Mouse (Mus musculus): ENCODE data around the gene Faap100. TPM values are rescaled to one million over a fixed set of nuclear protein-coding genes. Genes with fewer than 3 reads are reported as not detected.

Gene Faap100
- total RNA-seq, 2 experiments from 2014 or later = 59.2 to 64.4 TPM

DNA sequence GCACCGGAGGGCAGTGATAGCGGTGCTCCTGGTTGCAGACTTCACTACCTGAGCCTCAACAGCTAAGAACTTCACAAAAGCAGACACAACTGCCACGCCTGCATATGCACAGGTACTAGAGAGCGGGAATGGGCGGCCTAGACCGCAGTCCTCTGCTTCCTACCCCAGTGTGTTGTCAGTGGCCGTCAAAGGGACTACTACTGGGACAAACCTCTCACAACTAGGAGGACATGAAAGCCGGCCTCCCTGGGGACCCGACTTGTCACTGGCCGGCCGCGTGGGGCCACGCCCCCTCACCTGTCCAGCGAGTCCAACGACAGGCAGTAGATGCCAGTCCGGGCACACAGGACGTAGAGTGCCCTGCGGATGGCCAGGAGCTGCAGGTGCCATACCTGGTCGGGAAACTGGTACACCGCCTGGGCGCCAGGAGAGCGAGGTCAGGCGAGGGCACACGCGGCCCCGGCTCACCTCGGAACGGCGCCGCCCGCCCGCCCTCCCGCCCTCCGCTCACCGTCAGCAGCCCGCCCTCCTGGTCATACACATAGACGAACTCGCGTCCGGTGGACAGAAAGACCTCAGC lies 443 bp downstream of the Faap100 start:
- DNase-seq (ENCODE audit: extremely low spot score in 1 of 2, low spot score in 2 of 2) = peak in 1 of 2 experiments; percentile 71
- intact Hi-C loops (cut with DNase I) = loop anchor here (10.0 kb wide), 1 partner anchor 263 kb away; no protein-coding TSS in a partner anchor

DNA sequence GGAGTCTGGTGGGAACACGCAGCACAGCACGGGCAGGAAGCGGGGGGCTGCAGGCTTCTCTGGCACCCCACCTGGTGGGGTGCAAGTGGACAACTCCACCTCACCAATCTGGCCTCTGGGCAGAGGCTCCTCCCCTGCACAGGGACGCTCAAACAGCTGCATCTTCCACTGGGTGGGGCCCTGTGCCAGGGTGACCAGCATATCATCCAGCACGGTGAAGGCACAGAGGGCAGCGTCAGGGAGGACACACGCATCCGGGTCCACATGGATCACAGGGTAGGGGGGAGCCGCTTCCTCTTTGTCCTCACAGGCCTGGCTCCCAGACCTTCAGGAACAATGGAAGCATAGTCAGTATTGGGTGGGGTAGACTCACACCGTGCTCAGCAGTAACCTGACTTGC lies 1.2 kb downstream of the Faap100 start:
- intact Hi-C loops (cut with DNase I) = loop anchor here (10.0 kb wide), 1 partner anchor 263 kb away; no protein-coding TSS in a partner anchor
- peak in 1 of 2 experiments; percentile 56 for DNase-seq (ENCODE audit: extremely low spot score in 1 of 2, low spot score in 2 of 2)

DNA sequence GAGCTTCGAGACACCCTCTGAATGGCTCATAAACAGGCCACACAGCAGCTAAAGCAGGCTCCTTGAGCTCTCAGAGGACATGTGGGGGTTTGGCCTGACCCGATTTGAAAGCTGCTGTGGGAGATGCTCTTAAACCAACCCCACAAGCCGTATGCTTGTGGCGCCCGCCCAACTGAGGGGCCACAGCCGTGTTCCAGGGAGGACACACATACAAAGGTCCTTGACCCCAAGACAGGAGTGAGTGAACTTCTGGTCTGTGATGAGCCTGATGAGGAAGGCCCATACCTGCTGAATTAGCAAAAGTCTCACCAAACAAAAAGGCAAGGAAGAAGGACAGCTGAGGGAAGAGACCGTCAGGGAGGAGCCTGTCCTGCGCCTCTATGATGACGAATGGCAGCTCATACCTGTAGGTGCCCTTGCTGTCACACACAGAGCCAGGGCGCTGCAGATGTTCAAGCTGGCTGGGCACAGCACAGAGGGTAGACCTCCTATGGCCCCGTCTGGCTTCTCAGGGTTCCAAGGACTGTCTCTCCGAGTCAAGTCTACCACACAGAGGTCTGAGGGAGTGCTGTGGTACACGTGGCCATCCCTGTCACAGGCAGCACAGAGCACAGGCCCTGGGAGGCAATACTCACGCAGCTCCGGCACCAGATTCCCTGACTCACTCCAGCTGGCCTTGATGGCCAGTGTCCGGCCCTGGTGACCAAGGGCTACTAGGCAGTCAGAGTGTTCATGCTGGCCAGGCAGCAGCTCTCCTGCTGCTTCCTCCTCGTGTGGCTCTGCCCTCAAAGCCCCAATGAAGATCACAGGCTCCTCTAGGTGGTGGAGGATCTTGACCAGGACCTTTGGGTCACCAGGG lies 2.0 kb downstream of the Faap100 start:
- intact Hi-C loops (cut with DNase I) = loop anchor here (10.0 kb wide), 1 partner anchor 262 kb away; no protein-coding TSS in a partner anchor
- no peak for DNase-seq (ENCODE audit: extremely low spot score in 1 of 2, low spot score in 2 of 2)

DNA sequence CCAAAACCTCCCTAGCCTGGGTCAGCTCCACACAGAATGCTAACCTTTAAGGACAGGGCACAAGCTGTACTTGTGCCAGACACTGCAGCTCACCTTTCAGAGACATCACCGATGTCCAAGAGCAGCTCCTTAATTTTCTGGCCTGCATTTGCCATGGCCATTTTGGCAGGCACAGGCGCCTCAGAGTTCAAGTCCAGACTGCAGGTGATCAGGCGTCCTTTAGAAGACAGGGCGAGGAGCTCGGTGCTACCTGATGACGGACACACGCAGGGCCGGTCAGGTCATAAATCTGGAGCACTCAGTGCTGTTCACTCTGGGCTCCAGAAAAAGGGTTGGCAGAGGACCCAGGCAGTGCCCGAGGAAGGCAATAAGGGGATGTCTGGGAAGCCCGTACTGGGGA lies 3.2 kb downstream of the Faap100 start:
- DNase-seq (ENCODE audit: extremely low spot score in 1 of 2, low spot score in 2 of 2) = no peak
- intact Hi-C loops (cut with DNase I) = loop anchor here (10.0 kb wide), 1 partner anchor 261 kb away; no protein-coding TSS in a partner anchor

DNA sequence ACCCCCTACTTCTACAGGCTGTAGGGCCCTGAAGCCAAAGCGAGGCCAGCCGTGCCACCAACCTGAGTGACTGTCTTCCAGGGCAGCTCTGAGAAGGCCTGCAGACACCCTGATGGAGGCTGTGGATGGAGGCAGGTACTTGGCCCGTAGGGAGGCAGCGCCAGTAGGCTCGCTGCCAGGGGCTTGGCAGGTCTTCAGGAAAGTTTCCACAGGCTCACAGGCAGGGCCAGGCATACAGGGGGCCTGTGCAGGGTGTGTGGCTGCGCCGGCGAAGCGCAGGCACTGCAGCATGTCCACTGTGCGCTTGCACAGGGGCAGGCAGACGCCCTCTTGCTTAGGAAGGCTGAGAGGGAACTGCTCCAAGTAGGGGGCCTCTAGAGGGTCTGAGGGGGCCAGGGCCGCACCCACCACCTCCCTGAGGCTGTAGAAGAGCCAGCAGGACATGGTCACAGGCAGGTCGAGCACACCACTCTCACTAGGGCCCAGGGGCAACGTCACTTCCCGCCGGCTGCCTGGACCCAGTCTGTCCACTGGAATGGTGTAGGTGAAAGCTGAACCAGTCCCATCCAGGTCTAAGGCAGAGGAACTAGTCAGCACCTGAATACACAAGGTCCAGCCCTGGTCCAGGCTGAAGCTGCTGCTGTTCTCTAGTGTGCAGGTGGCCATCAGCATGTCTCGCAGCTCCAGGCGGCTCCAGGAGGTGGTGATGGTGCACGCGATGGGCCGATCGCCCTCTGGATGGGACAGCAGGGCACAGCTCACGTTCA lies 4.6 kb downstream of the Faap100 start:
- intact Hi-C loops (cut with DNase I) = loop anchor here (10.0 kb wide), 1 partner anchor 259 kb away; no protein-coding TSS in a partner anchor
- DNase-seq (ENCODE audit: extremely low spot score in 1 of 2, low spot score in 2 of 2) = peak in 1 of 2 experiments; percentile 55

DNA sequence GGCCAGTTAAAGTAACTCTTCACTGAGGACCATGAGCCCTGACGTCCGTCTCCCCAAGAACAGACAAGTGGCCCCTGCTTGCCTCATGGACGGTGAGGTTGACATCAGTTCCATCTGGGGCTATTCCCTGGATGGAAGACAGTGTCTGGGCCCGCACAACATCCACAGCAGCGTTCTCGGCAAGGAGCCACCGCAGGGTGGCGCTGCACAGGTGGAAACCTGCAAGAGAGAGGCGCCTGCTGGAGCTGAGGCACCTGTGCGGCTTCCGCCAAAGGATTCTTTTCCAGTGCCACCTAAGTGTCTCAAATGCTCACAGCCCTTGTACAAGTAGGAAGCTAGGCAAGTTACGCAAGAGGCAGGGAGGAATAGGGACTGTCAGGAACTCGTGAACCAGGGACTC lies 5.5 kb downstream of the Faap100 start:
- intact Hi-C loops (cut with DNase I) = loop anchor here (10.0 kb wide), 1 partner anchor 258 kb away; no protein-coding TSS in a partner anchor
- peak in 1 of 2 experiments; percentile 30 for DNase-seq (ENCODE audit: extremely low spot score in 1 of 2, low spot score in 2 of 2)

DNA sequence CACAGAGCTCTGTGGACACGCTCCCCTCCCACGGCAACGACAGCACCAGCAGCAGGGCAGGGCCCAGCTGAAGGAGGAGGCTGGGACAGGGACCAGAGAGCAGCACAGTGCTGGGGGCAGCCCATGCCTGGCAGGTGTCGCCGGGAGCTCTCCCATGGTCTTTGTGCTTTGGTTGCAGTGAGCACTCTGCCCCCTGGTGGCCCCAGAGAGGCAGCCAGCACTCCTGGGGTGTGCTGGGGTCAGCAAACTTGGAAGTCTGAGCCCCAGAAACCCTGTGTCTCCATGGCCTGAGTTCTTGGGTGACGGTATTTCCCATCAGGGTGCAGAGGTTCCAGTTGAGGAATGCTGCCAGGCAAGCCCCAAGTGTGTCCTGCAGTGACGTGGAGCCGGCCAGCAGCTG lies 8.9 kb downstream of the Faap100 start:
- peak in 1 of 2 experiments; percentile 79 for DNase-seq (ENCODE audit: extremely low spot score in 1 of 2, low spot score in 2 of 2)
- intact Hi-C loops (cut with DNase I) = loop anchor here (10.0 kb wide), 1 partner anchor 255 kb away; no protein-coding TSS in a partner anchor

DNA sequence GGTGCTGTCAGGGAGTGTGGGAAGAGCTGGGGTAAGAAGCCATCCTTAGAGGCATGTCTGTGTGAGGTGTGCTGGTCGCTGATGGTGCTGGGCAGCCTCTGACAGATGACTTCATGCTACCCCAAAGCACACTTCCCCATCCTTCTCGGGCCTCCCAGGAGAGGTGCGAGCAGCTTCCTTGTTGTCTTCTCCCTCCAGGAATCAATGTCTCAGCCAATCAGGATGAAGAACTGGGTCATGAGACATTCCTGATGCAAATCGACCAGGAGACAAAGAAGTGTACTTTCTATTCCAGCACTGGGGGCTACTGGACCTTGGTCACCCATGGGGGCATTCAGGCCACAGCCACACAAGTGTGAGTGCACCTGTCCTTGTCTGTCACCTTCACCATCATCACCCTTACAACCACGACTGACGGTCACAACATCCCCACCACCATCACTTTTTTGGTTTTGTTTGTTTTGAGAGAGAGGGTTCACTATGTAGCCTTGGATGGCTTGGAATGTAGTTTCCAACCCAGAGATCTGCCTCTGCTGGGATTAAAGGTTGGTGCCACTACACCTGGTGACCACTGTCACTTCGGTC lies 12.0 kb downstream of the Faap100 start:
- intact Hi-C loops (cut with DNase I) = no loop called here

DNA sequence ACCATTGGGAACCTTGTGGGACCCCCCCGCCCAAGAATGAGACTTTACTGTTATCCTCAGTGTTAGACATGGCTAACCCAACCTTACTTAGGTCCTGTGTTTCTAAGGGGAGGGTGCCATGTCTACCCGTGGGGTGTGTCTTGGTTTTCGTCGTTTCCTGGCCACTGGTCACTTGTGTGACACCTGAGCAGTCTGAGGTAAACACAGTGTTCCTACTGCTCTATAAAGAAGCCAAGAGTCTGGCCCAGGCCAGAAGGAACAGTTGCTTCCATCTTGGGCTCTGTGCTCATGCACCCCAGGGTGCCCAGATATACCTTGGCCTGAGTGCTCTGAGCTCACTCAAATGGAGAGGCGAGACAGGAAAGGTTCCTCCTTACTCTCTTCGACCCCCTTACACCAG lies 15.7 kb downstream of the Faap100 start:
- intact Hi-C loops (cut with DNase I) = no loop called here

More for the DNA sequence above, 12.0 kb downstream of the Faap100 start:
- no peak for DNase-seq (ENCODE audit: extremely low spot score in 1 of 2, low spot score in 2 of 2)

DNA sequence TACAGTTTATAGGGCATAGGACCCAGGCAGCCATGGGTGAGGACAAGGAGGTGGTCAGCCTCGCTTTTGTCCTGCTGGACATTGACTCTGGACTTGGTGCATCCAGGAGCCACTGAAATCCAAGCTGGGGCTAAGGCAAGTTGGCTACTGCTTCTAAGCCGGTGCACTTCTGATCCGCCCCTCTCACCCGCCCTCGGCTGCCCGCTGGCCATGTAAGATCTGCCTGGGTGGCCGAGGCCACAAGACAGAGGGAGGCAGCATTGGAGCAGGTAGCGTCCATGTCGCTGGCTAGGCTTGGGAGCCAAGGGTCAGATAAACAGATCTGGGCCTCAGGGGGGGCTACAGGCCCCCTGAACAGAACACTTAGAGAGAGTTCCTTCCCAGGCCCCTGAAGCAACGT lies 17.3 kb downstream of the Faap100 start, which contains the start of gene Fscn2:
Gene Fscn2 (plus strand): TSS at position 240 of the 400 bp plus-strand sequence.
- intact Hi-C loops (cut with DNase I) = no loop called here
- peak in 1 of 2 experiments; percentile 22 for DNase-seq (ENCODE audit: extremely low spot score in 1 of 2, low spot score in 2 of 2)

More for the DNA sequence above, 15.7 kb downstream of the Faap100 start:
- DNase-seq (ENCODE audit: extremely low spot score in 1 of 2, low spot score in 2 of 2) = no peak

DNA sequence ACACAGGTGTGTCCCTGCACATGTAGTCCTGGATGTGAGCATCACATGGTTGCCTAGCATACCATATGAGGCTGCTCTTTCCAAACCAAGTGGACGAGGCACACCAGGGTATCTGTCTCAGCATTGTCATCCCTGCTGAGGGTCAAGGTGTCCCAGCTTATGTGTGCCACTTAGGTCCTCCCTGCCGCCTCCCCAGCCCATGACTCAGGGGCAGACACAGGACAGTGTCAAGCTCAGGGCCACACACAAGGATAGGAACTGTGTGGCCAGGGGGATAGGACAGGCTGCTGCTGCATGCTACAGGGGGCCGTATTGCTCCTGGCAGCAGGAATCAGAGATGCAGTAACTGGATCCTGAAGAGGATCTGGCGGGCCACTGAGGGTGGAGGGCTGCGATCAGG lies 17.8 kb downstream of the Faap100 start:
- peak in 1 of 2 experiments; percentile 22 for DNase-seq (ENCODE audit: extremely low spot score in 1 of 2, low spot score in 2 of 2)
- intact Hi-C loops (cut with DNase I) = no loop called here

DNA sequence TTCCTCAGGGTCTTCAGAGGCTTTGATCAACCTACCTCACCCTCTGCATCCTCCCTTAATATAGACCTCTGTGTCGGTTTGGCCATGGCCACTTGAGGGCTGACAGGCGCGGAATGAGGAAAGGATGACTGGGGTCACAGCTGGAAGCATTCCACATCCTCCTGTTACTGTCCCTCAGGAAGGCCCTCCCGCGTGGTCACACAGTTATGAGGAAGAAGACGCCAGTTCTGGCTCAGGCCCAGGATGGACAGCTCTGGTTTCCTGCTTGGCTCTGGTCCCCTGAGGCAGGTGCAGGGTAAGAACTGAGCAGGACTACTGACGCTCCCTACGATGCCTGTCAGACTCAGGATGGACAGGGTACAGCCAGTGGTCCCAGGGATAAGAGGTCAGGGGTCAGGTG lies 18.5 kb downstream of the Faap100 start:
- intact Hi-C loops (cut with DNase I) = no loop called here

DNA sequence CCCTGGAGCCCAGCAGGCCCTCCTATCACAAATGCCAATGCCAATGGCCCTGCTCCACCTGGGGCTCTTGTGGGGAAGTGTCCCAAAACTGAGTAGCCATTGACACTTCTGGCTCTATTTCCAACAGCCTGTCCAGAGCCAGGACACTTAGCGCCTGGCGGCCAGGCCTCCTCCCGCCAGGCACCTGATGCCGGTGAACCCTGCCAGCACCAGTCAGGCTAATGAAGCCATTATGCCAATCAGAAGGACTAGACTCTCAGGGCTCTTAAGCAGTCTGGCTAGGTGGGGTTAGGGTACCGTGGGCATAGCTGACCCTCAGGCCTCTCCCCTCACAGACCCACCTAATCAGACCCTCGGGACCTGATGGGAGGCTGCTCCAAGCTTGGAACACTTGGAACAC lies 19.2 kb downstream of the Faap100 start:
- DNase-seq (ENCODE audit: extremely low spot score in 1 of 2, low spot score in 2 of 2) = no peak
- intact Hi-C loops (cut with DNase I) = no loop called here

More for the DNA sequence above, 18.5 kb downstream of the Faap100 start:
- DNase-seq (ENCODE audit: extremely low spot score in 1 of 2, low spot score in 2 of 2) = peak in 1 of 2 experiments; percentile 82

DNA sequence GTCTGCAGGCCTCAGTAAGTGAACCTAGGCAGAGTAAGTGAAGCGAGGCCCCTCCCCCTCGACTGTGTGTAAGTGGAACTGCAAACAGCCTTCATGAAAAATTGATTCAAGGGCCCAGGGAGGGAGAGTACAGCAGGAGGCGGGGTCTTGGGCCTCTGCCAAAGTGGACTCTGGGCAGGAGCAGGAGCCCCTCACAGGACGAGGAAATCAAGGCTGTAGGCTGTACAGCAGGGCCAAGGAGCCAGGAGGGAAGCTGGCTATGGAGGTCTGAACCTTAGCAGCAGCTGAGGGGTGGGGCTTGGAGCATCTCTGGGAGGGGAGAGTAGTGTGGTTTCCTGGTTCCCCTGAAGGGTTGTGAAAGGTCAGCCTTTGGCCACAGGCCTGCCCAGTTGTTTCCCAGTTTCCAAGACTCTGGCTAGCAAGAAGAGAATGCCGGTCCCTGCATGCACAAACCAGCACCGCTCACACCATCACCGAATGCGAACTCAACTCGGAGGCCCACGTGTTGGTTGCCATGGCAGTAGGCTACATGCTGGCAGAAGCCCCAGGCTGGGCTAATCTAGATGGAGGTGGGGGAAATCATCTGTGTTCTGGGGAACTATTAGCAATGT lies 20.7 kb downstream of the Faap100 start:
- intact Hi-C loops (cut with DNase I) = no loop called here
- DNase-seq (ENCODE audit: extremely low spot score in 1 of 2, low spot score in 2 of 2) = peak; percentile 82 to 88

DNA sequence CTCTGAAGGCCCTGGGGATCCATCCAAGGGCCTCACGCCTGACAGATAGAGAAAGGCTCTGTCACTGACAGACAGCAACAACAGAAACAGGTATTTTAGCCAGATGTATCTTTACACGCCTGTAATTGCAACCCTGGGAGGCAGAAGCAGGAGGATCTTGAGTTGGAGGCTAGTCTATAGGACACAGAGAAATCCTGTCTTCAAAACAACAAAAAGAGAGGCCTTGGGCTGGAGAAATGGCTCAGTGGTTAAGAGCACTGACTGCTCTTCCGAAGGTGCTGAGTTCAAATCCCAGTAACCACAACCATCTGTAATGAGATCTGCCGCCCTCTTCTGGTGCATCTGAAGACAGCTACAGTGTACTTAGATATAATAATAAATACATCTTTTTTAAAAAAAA lies 21.7 kb downstream of the Faap100 start:
- intact Hi-C loops (cut with DNase I) = no loop called here
- DNase-seq (ENCODE audit: extremely low spot score in 1 of 2, low spot score in 2 of 2) = no peak

DNA sequence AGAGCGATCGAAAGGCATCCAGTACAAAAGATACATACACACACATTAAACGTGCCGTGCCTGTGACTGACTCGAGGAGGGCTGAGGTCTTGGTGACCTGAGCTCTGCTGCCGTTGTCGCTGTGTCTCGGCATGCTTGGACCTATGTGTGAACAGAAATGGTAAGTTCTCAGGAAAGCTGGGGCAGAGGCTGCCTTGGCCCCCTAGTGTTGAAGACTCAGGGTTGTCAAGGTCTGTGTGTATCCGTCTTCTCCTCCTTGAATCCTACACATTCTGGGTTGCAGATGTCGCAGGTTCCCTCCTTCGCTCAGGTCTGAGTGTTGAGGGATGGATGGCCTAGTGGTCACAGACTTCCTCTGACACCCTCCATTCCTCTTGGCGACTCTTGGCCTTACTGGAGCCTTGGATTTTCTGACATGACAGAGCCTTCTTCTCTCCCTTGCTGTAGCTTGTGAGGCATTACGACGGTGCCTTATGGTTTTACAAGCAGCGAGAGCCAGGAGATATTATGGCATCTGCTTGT lies 22.2 kb downstream of the Faap100 start:
- peak in 1 of 2 experiments; percentile 24 for DNase-seq (ENCODE audit: extremely low spot score in 1 of 2, low spot score in 2 of 2)
- intact Hi-C loops (cut with DNase I) = no loop called here

DNA sequence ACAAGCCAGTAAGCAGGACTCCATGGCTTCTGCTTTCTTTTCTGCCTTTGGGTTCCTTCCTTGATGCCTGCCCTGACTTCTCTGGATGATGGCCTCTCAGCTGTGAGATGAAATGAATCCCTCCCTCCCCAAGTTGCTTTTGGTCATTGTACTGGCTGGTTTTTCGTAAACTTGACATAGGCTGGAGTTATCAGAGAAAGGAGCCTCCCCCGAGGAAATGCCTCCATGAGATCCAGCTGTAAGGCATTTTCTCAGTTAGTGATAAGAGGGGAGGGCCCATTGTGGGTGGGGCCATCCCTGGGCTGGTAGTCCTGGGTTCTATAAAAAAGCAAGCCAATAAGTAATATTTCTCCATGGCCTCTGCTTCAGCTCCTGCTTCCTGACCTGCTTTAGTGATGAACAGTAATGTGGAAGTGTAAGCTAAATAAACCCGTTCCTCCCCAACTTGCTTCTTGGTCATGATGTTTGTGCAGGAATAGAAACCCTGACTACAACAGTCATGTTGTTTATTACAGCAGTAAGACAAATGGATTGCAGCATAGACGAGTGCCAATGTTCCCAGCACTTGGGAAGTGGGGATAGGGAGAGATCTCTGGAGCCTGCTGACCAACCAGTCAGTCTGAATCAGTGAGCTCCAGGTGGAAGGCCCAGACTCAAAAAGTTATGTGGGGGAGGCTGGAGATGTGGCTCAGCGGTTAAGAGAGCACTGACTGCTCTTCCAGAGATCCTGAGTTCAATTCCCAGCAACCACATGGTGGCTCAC lies 23.1 kb downstream of the Faap100 start:
- intact Hi-C loops (cut with DNase I) = no loop called here
- no peak for DNase-seq (ENCODE audit: extremely low spot score in 1 of 2, low spot score in 2 of 2)
